In genomic region chr19:42316525-42316924, GRCm38 (mm10) we compare ENCODE assay signal across 10 mouse cellular contexts.
A peak's percentile ranks its signal among the peaks of the same experiment; 100 is the strongest.
DNase-seq lines count a peak whose midpoint lies in the region; ATAC-seq and TF ChIP-seq lines count a peak whose summit lies in the region.
"Had no signal": no experiment of that assay in that cellular context is flagged by ENCODE, and none has a peak within 500 bp of the region (broad histone marks: within the 10 kb centered on the region; RNA-seq: fewer than 3 reads in every experiment).

No protein-coding gene starts in this region.

- no peaks in the 10 kb centered on the region for H3K36me3 ChIP-seq in neural tube, embryonic 12.5 days
- no peaks in the 10 kb centered on the region for H3K36me3 ChIP-seq in hindbrain, postnatal 0 days (ENCODE audit: insufficient read depth, low read length)
- H3K36me3 ChIP-seq: heart, embryonic 13.5 days; limb, embryonic 15.5 days had no signal

- ATAC-seq in neural tube, embryonic 12.5 days (ENCODE audit: low FRiP score, low read depth), result 0 out of 2 replicates have a peak, but pooled peaks have one; percentile 1
- ATAC-seq in hindbrain, postnatal 0 days, result peak; percentile 53; the same call in 1 of the 2 replicates
- ATAC-seq in monocyte, adult 5-6 weeks (replicated peaks; ENCODE audit: insufficient number of reproducible peaks, low FRiP score, low TSS enrichment, poor library complexity, severe bottlenecking), result no peak

- H3K27me3 ChIP-seq in neural tube, embryonic 12.5 days (replicated peaks), result no peaks in the 10 kb centered on the region
- H3K27me3 ChIP-seq in hindbrain, postnatal 0 days (ENCODE audit: insufficient read depth, low read length), result no peaks in the 10 kb centered on the region

- DNase-seq in cerebellum, adult 9-11 months, result peak; percentile 32
- no peak for DNase-seq in cerebellum, adult 8-10 months
- DNase-seq in neural tube, embryonic 10.5 days (ENCODE audit: extremely low spot score, low spot score), result no peak
- peak; percentile 78 for DNase-seq in hindbrain, postnatal 0 days (ENCODE audit: low spot score)
- peak; percentile 83 to 86 for DNase-seq in right cerebral cortex, postnatal 10 days (ENCODE audit: low spot score in 2 of 2)
- DNase-seq in spleen, postnatal 4 days (ENCODE audit: low spot score in 2 of 2), result no peak

- H3K9me3 ChIP-seq in neural tube, embryonic 12.5 days, result no peaks in the 10 kb centered on the region
- no peaks in the 10 kb centered on the region for H3K9me3 ChIP-seq in hindbrain, postnatal 0 days (ENCODE audit: low read length)
- H3K9me3 ChIP-seq: heart, embryonic 13.5 days; limb, embryonic 15.5 days had no signal

- 90% methylated on average over 2 of the region's 2 CpGs for WGBS in neural tube, embryonic 12.5 days
- WGBS in hindbrain, postnatal 0 days, result 56% methylated on average over 2 of the region's 2 CpGs

- peaks cover 54% of the 10 kb centered on the region for H3K4me1 ChIP-seq in neural tube, embryonic 12.5 days
- peaks cover 44% of the 10 kb centered on the region for H3K4me1 ChIP-seq in hindbrain, postnatal 0 days (ENCODE audit: insufficient read depth, low read length)

- no peak for TF ChIP-seq CTCF in hindbrain, postnatal 0 days (IDR thresholded peaks at IDR 0.05; ENCODE audit: low read depth)

- H3K9ac ChIP-seq in neural tube, embryonic 12.5 days, result no peak overlapping the region
- H3K9ac ChIP-seq in hindbrain, postnatal 0 days (replicated peaks; ENCODE audit: low read length), result no peak overlapping the region
- H3K9ac ChIP-seq: heart, embryonic 13.5 days; limb, embryonic 15.5 days had no signal

- H3K4me2 ChIP-seq in neural tube, embryonic 12.5 days (replicated peaks), result peak overlapping the region; percentile 3; the same call in 1 of the 2 replicates
- H3K4me2 ChIP-seq in hindbrain, postnatal 0 days (ENCODE audit: low read depth, low read length), result 0 out of 2 replicates have a peak overlapping the region, but pooled peaks have one; percentile 16
- H3K4me2 ChIP-seq: heart, embryonic 13.5 days; limb, embryonic 15.5 days had no signal

- H3K4me3 ChIP-seq in neural tube, embryonic 12.5 days, result no peak overlapping the region
- no peak overlapping the region for H3K4me3 ChIP-seq in hindbrain, postnatal 0 days (ENCODE audit: low read length)
- H3K4me3 ChIP-seq: heart, embryonic 13.5 days; limb, embryonic 15.5 days had no signal

- H3K27ac ChIP-seq in neural tube, embryonic 12.5 days, result peak overlapping the region; percentile 50
- H3K27ac ChIP-seq in hindbrain, postnatal 0 days, result peak overlapping the region; percentile 67
- H3K27ac ChIP-seq: heart, embryonic 13.5 days had no signal

Comparison
In these comparisons a context has a peak if more than half of its experiments do, and no peak if none do; other contexts are left out.
1. DNase-seq: peak in cerebellum, adult 9-11 months (single experiment), hindbrain, postnatal 0 days (single experiment) and right cerebral cortex, postnatal 10 days (2 of 2); none in cerebellum, adult 8-10 months (single experiment), neural tube, embryonic 10.5 days (single experiment) and spleen, postnatal 4 days (0 of 2).